Mouse (Mus musculus): Measurements from ENCODE around the gene Srgap3.

The Srgap3 gene

DNA sequence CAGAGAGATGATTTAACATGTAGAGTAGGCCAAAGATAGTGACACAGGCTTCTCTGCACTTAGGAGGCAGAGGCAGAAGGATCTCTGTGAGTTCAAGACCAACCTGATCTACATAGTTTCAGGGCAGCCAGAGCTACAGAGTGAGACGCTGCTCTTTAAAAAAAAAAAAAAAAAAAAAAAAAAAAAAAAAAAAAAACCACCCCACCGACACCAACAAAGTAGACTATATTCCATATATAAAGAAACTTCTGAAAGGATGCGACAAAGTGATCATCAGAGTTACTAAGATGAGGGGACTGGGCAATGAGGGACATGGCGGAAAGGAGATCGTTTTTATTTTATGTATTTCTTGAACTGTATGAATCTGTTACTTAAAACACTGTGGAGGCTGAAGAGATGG is 252.6 kb downstream of the Srgap3 start:
- no peak for DNase-seq (ENCODE audit: extremely low read depth, low read depth)

- DNase-seq (ENCODE audit: extremely low read depth, low read depth), result no peak
Measured at GRCm38 (mm10) chr6:112691523-112691922, 255.5 kb downstream of the Srgap3 start.

- no peak for DNase-seq (ENCODE audit: extremely low read depth, low read depth)
Measured at GRCm38 (mm10) chr6:112688033-112688432, 259.0 kb downstream of the Srgap3 start.

DNA sequence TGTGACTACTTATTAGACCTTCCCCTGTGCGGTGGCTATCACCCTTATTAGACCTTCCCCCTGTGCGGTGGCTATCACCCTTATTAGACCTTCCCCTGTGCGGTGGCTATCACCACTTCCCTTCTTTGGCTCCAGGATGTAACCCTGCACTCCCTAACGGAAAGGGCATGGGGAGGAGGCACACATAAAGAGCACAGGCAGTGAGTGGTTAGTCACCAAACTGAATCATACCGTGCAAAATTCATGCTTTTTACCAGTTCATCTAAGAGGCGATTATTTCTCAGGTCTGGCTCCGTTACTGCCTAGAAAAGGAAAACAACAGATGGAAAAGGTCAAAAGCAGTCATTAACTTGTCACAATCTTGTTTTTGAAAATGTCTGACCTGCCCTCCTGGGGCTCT is 260.6 kb downstream of the Srgap3 start:
- DNase-seq (ENCODE audit: extremely low read depth, low read depth), result no peak

- DNase-seq (ENCODE audit: extremely low read depth, low read depth), result no peak
Measured at GRCm38 (mm10) chr6:112684065-112684464, 263.0 kb downstream of the Srgap3 start.

Measured in MEL-GATA-1-ER (cell line).